Mouse (Mus musculus): Measurements from ENCODE around the gene Ubac2. TPM values are rescaled to one million over a fixed set of nuclear protein-coding genes. Genes with fewer than 3 reads are reported as not detected.

Gene Ubac2
- polyA plus RNA-seq, 1 experiment from 2014 or later, result 22.6 TPM

- no peaks in the 10 kb centered on the region for H3K27me3 ChIP-seq
- ATAC-seq (ENCODE audit: low read depth), result no peak
- 78% methylated on average over 8 of the region's 8 CpGs for WGBS (ENCODE audit: insufficient replicate concordance)
- H3K4me3 ChIP-seq (replicated peaks), result no peak overlapping the region
- no peak overlapping the region for H3K4me2 ChIP-seq
- H3K36me3 ChIP-seq, result peaks cover 8% of the 10 kb centered on the region
- no peak overlapping the region for H3K27ac ChIP-seq
- no peak overlapping the region for H3K9ac ChIP-seq
- H3K4me1 ChIP-seq (replicated peaks), result peaks cover 33% of the 10 kb centered on the region
- no peak for DNase-seq
- no peaks in the 10 kb centered on the region for H3K9me3 ChIP-seq (replicated peaks)
Measured at GRCm38 (mm10) chr14:122011768-122012167, 133.3 kb downstream of the Ubac2 start.

- no peaks in the 10 kb centered on the region for H3K27me3 ChIP-seq
- WGBS (ENCODE audit: insufficient replicate concordance), result 22% methylated on average over 5 of the region's 5 CpGs
- no peak overlapping the region for H3K9ac ChIP-seq
- no peak overlapping the region for H3K4me3 ChIP-seq (replicated peaks)
- no peak overlapping the region for H3K27ac ChIP-seq
- no peaks in the 10 kb centered on the region for H3K9me3 ChIP-seq (replicated peaks)
- H3K4me2 ChIP-seq, result no peak overlapping the region
- peaks cover 33% of the 10 kb centered on the region for H3K4me1 ChIP-seq (replicated peaks)
- ATAC-seq (ENCODE audit: low read depth), result peak; percentile 56
- peaks cover 8% of the 10 kb centered on the region for H3K36me3 ChIP-seq
- no peak for DNase-seq
Measured at GRCm38 (mm10) chr14:122012193-122012592, 133.8 kb downstream of the Ubac2 start.

GRCm38 (mm10) chr14:122012814-122013213 lies 134.4 kb downstream of the Ubac2 start:
- Histone ChIP-seq H3K4me2 (0 out of 2 replicates have a peak overlapping the region, but pooled peaks have one; percentile 16), H3K9ac (no peak overlapping the region), H3K36me3 (peaks cover 8% of the 10 kb centered on the region), H3K27ac (peak overlapping the region; percentile 13; the same call in 1 of the 2 replicates), H3K27me3 (no peaks in the 10 kb centered on the region), H3K9me3 (replicated peaks) (no peaks in the 10 kb centered on the region), H3K4me3 (replicated peaks) (no peak overlapping the region), H3K4me1 (replicated peaks) (peaks cover 30% of the 10 kb centered on the region)
- no peak for DNase-seq
- 42% methylated on average over 13 of the region's 13 CpGs for WGBS (ENCODE audit: insufficient replicate concordance)
- no peak for ATAC-seq (ENCODE audit: low read depth)

GRCm38 (mm10) chr14:122013417-122013951 lies 135.1 kb downstream of the Ubac2 start:
- peak; percentile 26 for DNase-seq
- peak; percentile 66 for ATAC-seq (ENCODE audit: low read depth)
- 16% methylated on average over 14 of the region's 14 CpGs for WGBS (ENCODE audit: insufficient replicate concordance)

GRCm38 (mm10) chr14:122017958-122018357 lies 139.5 kb downstream of the Ubac2 start:
- DNase-seq (no peak), ATAC-seq (ENCODE audit: low read depth) (no peak)
- Histone ChIP-seq H3K4me3 (replicated peaks) (no peak overlapping the region), H3K27ac (no peak overlapping the region), H3K9me3 (replicated peaks) (no peaks in the 10 kb centered on the region), H3K27me3 (no peaks in the 10 kb centered on the region), H3K36me3 (0 out of 2 replicates have a peak, but pooled peaks cover 3% of the 10 kb centered on the region), H3K9ac (no peak overlapping the region), H3K4me1 (replicated peaks) (peaks cover 23% of the 10 kb centered on the region), H3K4me2 (no peak overlapping the region)
- 73% methylated on average over 2 of the region's 2 CpGs for WGBS (ENCODE audit: insufficient replicate concordance)

More at GRCm38 (mm10) chr14:122013417-122013951, 135.1 kb downstream of the Ubac2 start:
- no peaks in the 10 kb centered on the region for H3K9me3 ChIP-seq (replicated peaks)
- H3K9ac ChIP-seq, result no peak overlapping the region
- no peak overlapping the region for H3K4me3 ChIP-seq (replicated peaks)
- no peak overlapping the region; the same call in 1 of the 2 replicates for H3K27ac ChIP-seq
- H3K36me3 ChIP-seq, result peaks cover 8% of the 10 kb centered on the region
- H3K4me2 ChIP-seq, result peak overlapping the region; percentile 16; the same call in 1 of the 2 replicates
- no peaks in the 10 kb centered on the region for H3K27me3 ChIP-seq
- peaks cover 27% of the 10 kb centered on the region for H3K4me1 ChIP-seq (replicated peaks)

- DNase-seq (no peak), ATAC-seq (ENCODE audit: low read depth) (no peak)
- no peak overlapping the region for H3K4me3 ChIP-seq (replicated peaks)
- no peak overlapping the region for H3K27ac ChIP-seq
- H3K36me3 ChIP-seq, result 0 out of 2 replicates have a peak, but pooled peaks cover 3% of the 10 kb centered on the region
- H3K4me2 ChIP-seq, result no peak overlapping the region
- H3K27me3 ChIP-seq, result no peaks in the 10 kb centered on the region
- H3K9me3 ChIP-seq (replicated peaks), result no peaks in the 10 kb centered on the region
- 72% methylated on average over 2 of the region's 2 CpGs for WGBS (ENCODE audit: insufficient replicate concordance)
- H3K4me1 ChIP-seq (replicated peaks), result peaks cover 30% of the 10 kb centered on the region
- no peak overlapping the region for H3K9ac ChIP-seq
Measured at GRCm38 (mm10) chr14:122019389-122019788, 141.0 kb downstream of the Ubac2 start.

- peaks cover 36% of the 10 kb centered on the region for H3K4me1 ChIP-seq (replicated peaks)
- ATAC-seq (ENCODE audit: low read depth), result no peak
- no peaks in the 10 kb centered on the region for H3K9me3 ChIP-seq (replicated peaks)
- H3K4me3 ChIP-seq (replicated peaks), result no peak overlapping the region
- 84% methylated on average over 6 of the region's 6 CpGs for WGBS (ENCODE audit: insufficient replicate concordance)
- no peak overlapping the region for H3K9ac ChIP-seq
- no peak overlapping the region for H3K4me2 ChIP-seq
- DNase-seq, result no peak
- no peak overlapping the region for H3K27ac ChIP-seq
- H3K27me3 ChIP-seq, result no peaks in the 10 kb centered on the region
- 0 out of 2 replicates have a peak, but pooled peaks cover 2% of the 10 kb centered on the region for H3K36me3 ChIP-seq
Measured at GRCm38 (mm10) chr14:122020567-122020966, 142.1 kb downstream of the Ubac2 start.

- Histone ChIP-seq H3K27me3 (no peaks in the 10 kb centered on the region), H3K9ac (no peak overlapping the region), H3K4me1 (replicated peaks) (peaks cover 36% of the 10 kb centered on the region), H3K9me3 (replicated peaks) (no peaks in the 10 kb centered on the region), H3K4me2 (no peak overlapping the region), H3K36me3 (no peaks in the 10 kb centered on the region), H3K27ac (no peak overlapping the region), H3K4me3 (replicated peaks) (no peak overlapping the region)
- WGBS (ENCODE audit: insufficient replicate concordance), result 50% methylated on average over 1 of the region's 1 CpGs
- ATAC-seq (ENCODE audit: low read depth), result peak; percentile 43; the same call in 1 of the 2 replicates
- DNase-seq, result no peak
Measured at GRCm38 (mm10) chr14:122023054-122023453, 144.6 kb downstream of the Ubac2 start.

- DNase-seq (peak; percentile 17), ATAC-seq (ENCODE audit: low read depth) (peak; percentile 75)
- Histone ChIP-seq H3K9ac (no peak overlapping the region), H3K27ac (no peak overlapping the region), H3K4me1 (replicated peaks) (peaks cover 39% of the 10 kb centered on the region), H3K4me3 (replicated peaks) (no peak overlapping the region), H3K36me3 (no peaks in the 10 kb centered on the region), H3K27me3 (no peaks in the 10 kb centered on the region), H3K4me2 (no peak overlapping the region), H3K9me3 (replicated peaks) (no peaks in the 10 kb centered on the region)
Measured at GRCm38 (mm10) chr14:122023928-122024327, 145.5 kb downstream of the Ubac2 start.

- H3K9me3 ChIP-seq (replicated peaks), result no peaks in the 10 kb centered on the region
- peaks cover 12% of the 10 kb centered on the region for H3K4me1 ChIP-seq (replicated peaks)
- H3K27ac ChIP-seq, result no peak overlapping the region
- no peak overlapping the region for H3K4me2 ChIP-seq
- no peak overlapping the region for H3K4me3 ChIP-seq (replicated peaks)
- no peaks in the 10 kb centered on the region for H3K27me3 ChIP-seq
- no peak overlapping the region for H3K9ac ChIP-seq
- DNase-seq, result no peak
- no peaks in the 10 kb centered on the region for H3K36me3 ChIP-seq
- no peak for ATAC-seq (ENCODE audit: low read depth)
- WGBS (ENCODE audit: insufficient replicate concordance), result 48% methylated on average over 11 of the region's 11 CpGs
Measured at GRCm38 (mm10) chr14:122028926-122029745, 150.7 kb downstream of the Ubac2 start.

GRCm38 (mm10) chr14:122029851-122030250 lies 151.4 kb downstream of the Ubac2 start:
- Histone ChIP-seq H3K9me3 (replicated peaks) (0 out of 2 replicates have a peak, but pooled peaks cover 2% of the 10 kb centered on the region), H3K4me3 (replicated peaks) (no peak overlapping the region), H3K9ac (no peak overlapping the region), H3K27me3 (no peaks in the 10 kb centered on the region), H3K36me3 (no peaks in the 10 kb centered on the region), H3K4me2 (no peak overlapping the region), H3K27ac (no peak overlapping the region), H3K4me1 (replicated peaks) (peaks cover 5% of the 10 kb centered on the region)
- ATAC-seq (ENCODE audit: low read depth) (no peak), DNase-seq (no peak)
- WGBS (ENCODE audit: insufficient replicate concordance), result 75% methylated on average over 4 of the region's 4 CpGs
